Mouse (Mus musculus) limb, embryonic 14.5 days (tissue): Measurements from ENCODE around the gene Mocs1. TPM values are rescaled to one million over a fixed set of nuclear protein-coding genes. Genes with fewer than 3 reads are reported as not detected.

Experiments
- ATAC-seq: fragments of 200-750 bp; cut with Nextera tagmentation; 2 replicates; pipeline ENCODE4 v1.8.0; 2017; ENCODE audit warnings: low read depth, moderate number of reproducible peaks, moderate TSS enrichment; ENCODE audit not compliant: low FRiP score
- DNase-seq: peaks from one replicate; pipeline ENCODE4 v3.0.0-alpha.2; 2015; ENCODE audit warnings: low spot score
- H3K27ac ChIP-seq: fragments of 300-500 bp; sonication (generic); replicated peaks from 2 replicates; pipeline ENCODE4 v1.5.1; 2014; ENCODE audit warnings: low read depth, mild to moderate bottlenecking, low read length, moderate library complexity, mixed read lengths
- H3K27me3 ChIP-seq: fragments of 300-500 bp; sonication (generic); 2 replicates; pipeline ENCODE4 v1.6.1; 2014; ENCODE audit warnings: low read length, mixed read lengths; ENCODE audit not compliant: control insufficient read depth, insufficient read depth
- H3K36me3 ChIP-seq: fragments of 300-500 bp; sonication (generic); 2 replicates; pipeline ENCODE4 v1.6.1; 2014; ENCODE audit warnings: mild to moderate bottlenecking, low read length, moderate library complexity, mixed read lengths; ENCODE audit not compliant: control insufficient read depth, insufficient read depth
- H3K4me1 ChIP-seq: fragments of 300-500 bp; sonication (generic); 2 replicates; pipeline ENCODE4 v1.6.1; 2014; ENCODE audit warnings: antibody characterized with exemption, low read length, mixed read lengths; ENCODE audit not compliant: control insufficient read depth, insufficient read depth
- H3K4me2 ChIP-seq: fragments of 300-500 bp; sonication (generic); replicated peaks from 2 replicates; pipeline ENCODE4 v1.6.1; 2014; ENCODE audit warnings: low read depth, mild to moderate bottlenecking, low read length, moderate library complexity; ENCODE audit not compliant: severe bottlenecking
- H3K4me3 ChIP-seq: fragments of 300-500 bp; sonication (generic); replicated peaks from 2 replicates; pipeline ENCODE4 v1.5.1; 2014; ENCODE audit warnings: low read length
- H3K9ac ChIP-seq: fragments of 300-500 bp; sonication (generic); 2 replicates; pipeline ENCODE4 v1.6.1; 2014; ENCODE audit warnings: mild to moderate bottlenecking, low read depth, low read length, moderate library complexity; ENCODE audit not compliant: severe bottlenecking
- H3K9me3 ChIP-seq: fragments of 300-500 bp; sonication (generic); 2 replicates; pipeline ENCODE4 v1.6.1; 2016; ENCODE audit warnings: low read length; ENCODE audit not compliant: control insufficient read depth
- POLR2A ChIP-seq: fragments of 200-500 bp; IDR thresholded peaks from 2 replicates; pipeline ENCODE4 v1.8.0; 2012; ENCODE audit warnings: inconsistent platforms, mild to moderate bottlenecking, moderate library complexity, borderline replicate concordance; ENCODE audit not compliant: insufficient read depth, insufficient read length; ENCODE audit errors: extremely low read depth
- WGBS: fragments of 180-500 bp; shearing (Covaris S2); extraction: QIAGEN DNeasy Blood & Tissue Kit; methylation state at CpG from one replicate; pipeline ENCODE4 v1.1.7; 2014; 5-methylcytosine and 5-hydroxymethylcytosine counted together
- polyA plus RNA-seq, 2 experiments: library from polyadenylated mRNA; depleted of rRNA in 1 of 2; stranded (reverse) in 1 of 2; unstranded in 1 of 2; fragments of >200 nt; fragmentation: Nextera tagmentation in 1 of 2; extraction: Ambion mirVana in 1 of 2; gene quantifications; 2 replicates each; pipeline versions ENCODE4 v1.2.1 to v1.2.3; 2012 to 2014

Gene Mocs1
- polyA plus RNA-seq, 2 experiments, result 8.0 to 18.3 TPM

GRCm38 (mm10) chr17:49448570-49449229 lies 20.5 kb downstream of the Mocs1 start:
- no peak overlapping the region for H3K9ac ChIP-seq
- WGBS, result 51% methylated on average over 8 of the region's 9 CpGs
- no peak for TF ChIP-seq POLR2A
- ATAC-seq, result no peak
- H3K27me3 ChIP-seq, result no peaks in the 10 kb centered on the region
- H3K4me1 ChIP-seq, result no peaks in the 10 kb centered on the region
- H3K4me3 ChIP-seq, result no peak overlapping the region
- no peak overlapping the region for H3K27ac ChIP-seq
- no peak for DNase-seq
- peaks cover 34% of the 10 kb centered on the region for H3K36me3 ChIP-seq
- no peaks in the 10 kb centered on the region for H3K9me3 ChIP-seq
- no peak overlapping the region for H3K4me2 ChIP-seq

DNA sequence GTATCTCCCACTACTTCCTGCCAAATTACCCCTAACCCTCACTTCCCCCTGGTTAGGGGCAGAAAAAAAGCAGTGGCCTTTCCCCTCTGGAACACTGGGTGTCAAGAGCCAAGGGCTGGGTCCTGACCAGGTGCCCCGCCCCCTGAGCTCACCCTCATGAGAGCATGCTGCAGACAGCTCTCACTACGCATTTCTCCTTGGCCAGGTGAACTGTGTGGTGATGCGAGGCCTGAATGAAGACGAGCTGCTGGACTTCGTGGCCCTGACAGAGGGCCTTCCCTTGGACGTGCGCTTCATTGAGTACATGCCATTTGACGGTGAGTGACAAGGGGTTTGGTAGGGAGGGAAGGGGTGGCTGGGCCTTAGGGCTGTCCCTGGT lies 21.1 kb downstream of the Mocs1 start:
- Histone ChIP-seq H3K4me2 (no peak overlapping the region), H3K27me3 (no peaks in the 10 kb centered on the region), H3K36me3 (peaks cover 39% of the 10 kb centered on the region), H3K4me3 (no peak overlapping the region), H3K4me1 (no peaks in the 10 kb centered on the region), H3K9ac (no peak overlapping the region), H3K27ac (no peak overlapping the region), H3K9me3 (no peaks in the 10 kb centered on the region)
- WGBS, result 81% methylated on average over 8 of the region's 8 CpGs
- no peak for TF ChIP-seq POLR2A
- no peak for DNase-seq
- no peak for ATAC-seq

DNA sequence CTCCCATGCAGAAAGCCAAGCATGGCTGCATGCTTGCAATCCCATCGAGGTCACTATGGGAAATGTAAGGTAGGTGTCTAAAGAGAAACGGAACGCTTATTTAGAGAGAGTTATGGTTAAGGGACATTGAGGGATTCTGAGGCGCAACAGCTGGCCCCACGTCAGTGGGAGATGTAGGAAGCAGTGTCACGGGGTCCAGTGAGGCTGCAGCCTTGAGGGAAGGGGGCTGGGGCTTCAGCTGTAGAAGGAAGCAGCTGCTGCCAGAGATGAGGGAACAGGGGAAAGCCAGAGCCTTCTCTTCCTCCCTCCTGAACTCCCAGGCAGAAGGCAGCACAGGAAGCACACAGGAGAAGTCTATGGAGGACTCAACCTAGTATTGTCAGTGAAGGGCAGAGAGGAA lies 22.8 kb downstream of the Mocs1 start:
- 71% methylated on average over 6 of the region's 6 CpGs for WGBS
- no peak for TF ChIP-seq POLR2A
- Histone ChIP-seq H3K4me2 (no peak overlapping the region), H3K36me3 (peaks cover 55% of the 10 kb centered on the region), H3K9ac (no peak overlapping the region), H3K27me3 (no peaks in the 10 kb centered on the region), H3K27ac (no peak overlapping the region), H3K4me1 (no peaks in the 10 kb centered on the region), H3K4me3 (no peak overlapping the region), H3K9me3 (no peaks in the 10 kb centered on the region)
- DNase-seq, result no peak
- ATAC-seq, result no peak

DNA sequence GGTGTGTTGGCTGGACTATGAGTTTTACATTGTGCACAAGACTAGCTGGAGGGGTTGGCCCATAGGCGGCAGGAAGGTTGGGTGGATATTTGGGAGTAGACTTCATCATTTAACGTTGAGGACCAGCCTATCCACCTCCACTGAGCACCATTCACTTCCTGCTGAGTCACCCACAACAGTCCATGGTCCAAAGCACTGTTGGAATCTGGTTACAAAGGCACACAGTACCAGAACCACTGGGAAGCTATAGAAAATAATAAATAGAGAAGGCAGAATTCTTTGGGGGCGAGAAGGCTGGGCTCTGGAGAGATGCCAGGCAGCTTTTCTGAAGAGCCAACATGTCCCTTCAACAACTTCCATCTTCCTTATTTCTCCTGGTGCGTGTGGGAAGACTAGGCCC lies 28.2 kb downstream of the Mocs1 start:
- H3K9ac ChIP-seq, result no peak overlapping the region
- H3K9me3 ChIP-seq, result no peaks in the 10 kb centered on the region
- no peak for ATAC-seq
- H3K4me3 ChIP-seq, result no peak overlapping the region
- no peak for TF ChIP-seq POLR2A
- no peak for DNase-seq
- H3K4me1 ChIP-seq, result no peaks in the 10 kb centered on the region
- no peak overlapping the region for H3K4me2 ChIP-seq
- 79% methylated on average over 4 of the region's 4 CpGs for whole genome bisulfite sequencing
- no peaks in the 10 kb centered on the region for H3K27me3 ChIP-seq
- H3K36me3 ChIP-seq, result peaks cover 83% of the 10 kb centered on the region
- no peak overlapping the region for H3K27ac ChIP-seq

GRCm38 (mm10) chr17:49457833-49458232 lies 29.7 kb downstream of the Mocs1 start:
- DNase-seq, result no peak
- no peaks in the 10 kb centered on the region for H3K27me3 ChIP-seq
- peaks cover 79% of the 10 kb centered on the region for H3K36me3 ChIP-seq
- no peak overlapping the region for H3K27ac ChIP-seq
- no peak overlapping the region for H3K4me2 ChIP-seq
- ATAC-seq, result no peak
- H3K9ac ChIP-seq, result no peak overlapping the region
- no peaks in the 10 kb centered on the region for H3K4me1 ChIP-seq
- 95% methylated on average over 3 of the region's 3 CpGs for WGBS
- H3K9me3 ChIP-seq, result no peaks in the 10 kb centered on the region
- TF ChIP-seq POLR2A, result no peak
- no peak overlapping the region for H3K4me3 ChIP-seq
